Mouse (Mus musculus): ENCODE data around the gene Pth1r. TPM values are rescaled to one million over a fixed set of nuclear protein-coding genes. Genes with fewer than 3 reads are reported as not detected.
A peak's percentile ranks its signal among the peaks of the same experiment; 100 is the strongest.
"Not testable (repeated sequence)": the region's sequence is repeated elsewhere in the genome, so short reads cannot be mapped to it uniquely, and the experiment has no call there.

Pth1r gene
- polyA plus RNA-seq, 1 experiment from 2014 or later: 9.3 TPM

DNA sequence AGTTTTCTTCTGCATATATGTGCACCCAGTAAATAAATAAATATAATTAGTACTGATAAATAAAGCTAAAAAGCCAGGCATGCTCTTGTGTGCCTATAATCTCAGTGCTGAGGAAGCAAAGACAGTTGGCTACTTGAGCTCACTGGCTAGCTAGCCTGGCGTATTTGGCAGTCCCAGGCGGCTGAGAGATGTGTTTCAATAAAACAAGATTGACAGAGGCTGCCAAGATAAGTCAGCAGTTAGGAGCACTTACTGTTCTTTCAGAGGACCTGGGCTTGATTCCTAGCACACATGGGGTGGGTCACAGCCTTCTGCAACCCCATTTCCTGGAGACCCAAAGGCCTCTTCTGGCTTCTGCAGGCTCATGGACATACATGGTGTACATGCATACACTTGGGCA, 59.1 kb downstream of the Pth1r start:
- 85% methylated on average over 2 of the region's 2 CpGs for WGBS
- no peak for DNase-seq
- Histone ChIP-seq H3K36me3 (ENCODE audit: control insufficient read depth, insufficient read depth, low read length) (no peaks in the 10 kb centered on the region), H3K27me3 (ENCODE audit: control insufficient read depth, insufficient read depth, low read length) (no peaks in the 10 kb centered on the region), H3K4me1 (ENCODE audit: control insufficient read depth, insufficient read depth, low read length) (peaks cover 28% of the 10 kb centered on the region), H3K9ac (replicated peaks; ENCODE audit: low read length) (no peak overlapping the region), H3K4me2 (ENCODE audit: low read length) (no peak overlapping the region), H3K4me3 (replicated peaks; ENCODE audit: low read depth, low read length) (no peak overlapping the region), H3K27ac (replicated peaks; ENCODE audit: low read depth, low read length) (no peak overlapping the region), H3K9me3 (ENCODE audit: control insufficient read depth, low read length) (no peaks in the 10 kb centered on the region)
- ATAC-seq (ENCODE audit: low FRiP score, low TSS enrichment): no peak

DNA sequence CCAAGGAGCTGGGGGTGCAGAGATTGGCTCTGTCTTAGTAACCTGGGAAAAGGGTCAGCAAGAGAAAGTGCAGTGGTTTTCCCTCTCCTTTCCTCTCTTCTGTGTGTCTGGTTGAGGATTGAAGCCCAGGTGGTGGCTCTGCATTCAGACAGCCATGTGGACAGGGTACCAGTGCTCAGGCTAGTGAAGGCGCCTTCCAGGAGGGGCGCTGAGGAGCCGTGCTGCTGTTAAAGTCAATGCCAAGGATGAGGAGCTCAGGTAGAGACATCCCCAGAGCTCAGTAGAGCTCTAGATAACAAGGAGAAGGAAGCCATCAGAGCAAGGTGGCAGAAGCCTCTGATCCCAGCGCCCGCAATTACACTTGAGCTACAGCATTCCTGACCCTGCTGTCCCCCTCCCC, 59.9 kb downstream of the Pth1r start:
- Histone ChIP-seq H3K9ac (replicated peaks; ENCODE audit: low read length) (no peak overlapping the region), H3K4me1 (ENCODE audit: control insufficient read depth, insufficient read depth, low read length) (peaks cover 34% of the 10 kb centered on the region), H3K9me3 (ENCODE audit: control insufficient read depth, low read length) (no peaks in the 10 kb centered on the region), H3K27me3 (ENCODE audit: control insufficient read depth, insufficient read depth, low read length) (no peaks in the 10 kb centered on the region), H3K4me2 (ENCODE audit: low read length) (no peak overlapping the region), H3K4me3 (replicated peaks; ENCODE audit: low read depth, low read length) (no peak overlapping the region), H3K27ac (replicated peaks; ENCODE audit: low read depth, low read length) (no peak overlapping the region), H3K36me3 (ENCODE audit: control insufficient read depth, insufficient read depth, low read length) (no peaks in the 10 kb centered on the region)
- ATAC-seq (ENCODE audit: low FRiP score, low TSS enrichment): no peak
- DNase-seq: no peak
- WGBS: 61% methylated on average over 5 of the region's 5 CpGs

GRCm38 (mm10) chr9:110686472-110686871, 60.5 kb downstream of the Pth1r start:
- DNase-seq (no peak), ATAC-seq (ENCODE audit: low FRiP score, low TSS enrichment) (no peak)
- Histone ChIP-seq H3K27ac (replicated peaks; ENCODE audit: low read depth, low read length) (no peak overlapping the region), H3K4me2 (ENCODE audit: low read length) (no peak overlapping the region), H3K9ac (replicated peaks; ENCODE audit: low read length) (no peak overlapping the region), H3K36me3 (ENCODE audit: control insufficient read depth, insufficient read depth, low read length) (no peaks in the 10 kb centered on the region), H3K9me3 (ENCODE audit: control insufficient read depth, low read length) (no peaks in the 10 kb centered on the region), H3K4me3 (replicated peaks; ENCODE audit: low read depth, low read length) (no peak overlapping the region), H3K27me3 (ENCODE audit: control insufficient read depth, insufficient read depth, low read length) (no peaks in the 10 kb centered on the region), H3K4me1 (ENCODE audit: control insufficient read depth, insufficient read depth, low read length) (peaks cover 38% of the 10 kb centered on the region)
- 56% methylated on average over 3 of the region's 3 CpGs for WGBS

- no peaks in the 10 kb centered on the region for H3K36me3 ChIP-seq (ENCODE audit: control insufficient read depth, insufficient read depth, low read length)
- no peak; the same call in 1 of the 2 replicates for ATAC-seq (ENCODE audit: low FRiP score, low TSS enrichment)
- H3K9ac ChIP-seq (replicated peaks; ENCODE audit: low read length): no peak overlapping the region
- no peak overlapping the region for H3K4me3 ChIP-seq (replicated peaks; ENCODE audit: low read depth, low read length)
- H3K9me3 ChIP-seq (ENCODE audit: control insufficient read depth, low read length): no peaks in the 10 kb centered on the region
- WGBS: 81% methylated on average over 5 of the region's 5 CpGs
- H3K27me3 ChIP-seq (ENCODE audit: control insufficient read depth, insufficient read depth, low read length): no peaks in the 10 kb centered on the region
- H3K4me2 ChIP-seq (ENCODE audit: low read length): no peak overlapping the region
- peaks cover 38% of the 10 kb centered on the region for H3K4me1 ChIP-seq (ENCODE audit: control insufficient read depth, insufficient read depth, low read length)
- DNase-seq: no peak
- 0 out of 2 replicates have a peak overlapping the region, but pooled peaks have one; percentile 20 for H3K27ac ChIP-seq (replicated peaks; ENCODE audit: low read depth, low read length)
Measured at GRCm38 (mm10) chr9:110685591-110685990, 61.4 kb downstream of the Pth1r start.

DNA sequence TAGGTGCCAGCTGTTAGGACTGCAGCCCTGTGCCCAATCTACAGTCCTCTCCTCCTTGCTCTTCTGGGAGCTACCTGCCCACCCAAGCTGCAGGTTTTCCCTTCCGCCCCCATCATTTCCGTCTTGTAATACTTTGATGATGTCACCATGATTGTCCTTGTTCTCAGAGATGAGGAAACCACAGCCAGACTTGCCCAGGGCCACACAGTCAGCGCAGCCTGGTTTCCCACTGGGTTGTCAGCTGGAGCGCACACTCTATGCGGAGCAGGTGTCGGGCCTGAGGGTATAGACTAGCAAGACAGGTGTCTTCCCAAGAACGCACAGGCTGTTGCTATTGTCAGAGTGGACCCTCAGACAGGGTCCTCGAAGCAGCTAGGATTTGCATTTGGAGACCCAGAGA, 61.8 kb downstream of the Pth1r start:
- Histone ChIP-seq H3K36me3 (ENCODE audit: control insufficient read depth, insufficient read depth, low read length) (no peaks in the 10 kb centered on the region), H3K4me1 (ENCODE audit: control insufficient read depth, insufficient read depth, low read length) (peaks cover 38% of the 10 kb centered on the region), H3K27me3 (ENCODE audit: control insufficient read depth, insufficient read depth, low read length) (no peaks in the 10 kb centered on the region), H3K4me2 (ENCODE audit: low read length) (no peak overlapping the region), H3K9ac (replicated peaks; ENCODE audit: low read length) (no peak overlapping the region), H3K27ac (replicated peaks; ENCODE audit: low read depth, low read length) (peak overlapping the region; percentile 63; the same call in 1 of the 2 replicates), H3K9me3 (ENCODE audit: control insufficient read depth, low read length) (no peaks in the 10 kb centered on the region), H3K4me3 (replicated peaks; ENCODE audit: low read depth, low read length) (no peak overlapping the region)
- ATAC-seq (ENCODE audit: low FRiP score, low TSS enrichment) (no peak), DNase-seq (no peak)
- WGBS: 82% methylated on average over 8 of the region's 8 CpGs

- DNase-seq (peak; percentile 67), ATAC-seq (ENCODE audit: low FRiP score, low TSS enrichment) (no peak)
- H3K9ac ChIP-seq (replicated peaks; ENCODE audit: low read length): no peak overlapping the region
- no peak overlapping the region for H3K4me3 ChIP-seq (replicated peaks; ENCODE audit: low read depth, low read length)
- WGBS: 63% methylated on average over 6 of the region's 6 CpGs
- peak overlapping the region; percentile 63 for H3K27ac ChIP-seq (replicated peaks; ENCODE audit: low read depth, low read length)
- H3K27me3 ChIP-seq (ENCODE audit: control insufficient read depth, insufficient read depth, low read length): no peaks in the 10 kb centered on the region
- H3K9me3 ChIP-seq (ENCODE audit: control insufficient read depth, low read length): no peaks in the 10 kb centered on the region
- no peak overlapping the region for H3K4me2 ChIP-seq (ENCODE audit: low read length)
- peaks cover 38% of the 10 kb centered on the region for H3K4me1 ChIP-seq (ENCODE audit: control insufficient read depth, insufficient read depth, low read length)
- no peaks in the 10 kb centered on the region for H3K36me3 ChIP-seq (ENCODE audit: control insufficient read depth, insufficient read depth, low read length)
Measured at GRCm38 (mm10) chr9:110684100-110684831, 62.7 kb downstream of the Pth1r start.

DNA sequence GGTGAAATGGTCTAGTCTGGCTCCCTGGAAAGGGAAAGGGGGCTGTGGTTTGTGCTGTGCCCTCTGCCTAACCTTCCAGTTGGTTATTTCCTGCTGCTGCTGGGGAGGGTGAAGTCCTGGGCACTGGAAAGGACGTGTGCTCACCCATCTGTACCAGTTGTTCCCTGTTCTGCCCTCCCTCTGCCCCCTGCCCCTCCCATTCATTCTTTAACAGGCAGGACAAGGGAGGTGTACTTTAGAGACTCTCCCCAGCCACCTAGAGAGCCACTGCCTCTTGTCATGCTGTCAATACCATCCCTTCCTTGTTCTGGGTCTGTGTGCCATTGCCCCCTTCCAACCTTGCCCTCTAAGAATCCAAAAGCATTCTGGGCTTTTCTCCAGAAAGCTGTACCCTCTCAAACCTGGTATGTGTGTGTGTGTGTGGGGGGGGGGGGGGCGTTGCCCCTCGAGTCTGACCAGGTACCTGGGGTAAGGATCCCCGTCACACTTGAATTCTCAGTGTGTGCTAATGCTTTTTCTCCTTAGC, 63.3 kb downstream of the Pth1r start:
- 70% methylated on average over 4 of the region's 4 CpGs for WGBS
- H3K4me2 ChIP-seq (ENCODE audit: low read length): no peak overlapping the region
- no peaks in the 10 kb centered on the region for H3K36me3 ChIP-seq (ENCODE audit: control insufficient read depth, insufficient read depth, low read length)
- H3K27me3 ChIP-seq (ENCODE audit: control insufficient read depth, insufficient read depth, low read length): no peaks in the 10 kb centered on the region
- H3K4me1 ChIP-seq (ENCODE audit: control insufficient read depth, insufficient read depth, low read length): peaks cover 38% of the 10 kb centered on the region
- DNase-seq: no peak
- H3K4me3 ChIP-seq (replicated peaks; ENCODE audit: low read depth, low read length): no peak overlapping the region
- H3K9ac ChIP-seq (replicated peaks; ENCODE audit: low read length): no peak overlapping the region
- peak overlapping the region; percentile 63 for H3K27ac ChIP-seq (replicated peaks; ENCODE audit: low read depth, low read length)
- no peaks in the 10 kb centered on the region for H3K9me3 ChIP-seq (ENCODE audit: control insufficient read depth, low read length)
- no peak for ATAC-seq (ENCODE audit: low FRiP score, low TSS enrichment)

DNA sequence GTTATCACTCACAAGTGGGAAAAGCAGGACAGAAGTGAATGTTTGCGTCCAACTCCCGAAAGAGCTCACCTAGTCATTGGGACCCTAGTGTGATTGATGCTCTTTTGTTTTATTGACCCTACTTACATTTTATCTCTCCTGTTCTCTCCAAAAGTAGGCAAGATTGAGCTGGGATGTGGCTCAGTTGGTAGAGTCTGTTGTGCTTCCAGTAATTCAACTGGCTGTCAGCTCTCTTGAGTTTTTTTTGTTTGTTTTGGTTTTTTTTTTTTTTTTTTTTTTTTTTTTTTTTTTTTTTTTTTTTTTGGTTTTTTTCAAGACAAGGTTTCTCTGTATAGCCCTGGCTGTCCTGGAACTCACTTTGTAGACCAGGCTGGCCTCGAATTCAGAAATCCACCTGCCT, 64.2 kb downstream of the Pth1r start:
- not testable (repeated sequence) for H3K9ac ChIP-seq (replicated peaks; ENCODE audit: low read length); H3K27me3 ChIP-seq (ENCODE audit: control insufficient read depth, insufficient read depth, low read length); H3K36me3 ChIP-seq (ENCODE audit: control insufficient read depth, insufficient read depth, low read length); H3K9me3 ChIP-seq (ENCODE audit: control insufficient read depth, low read length); ATAC-seq (ENCODE audit: low FRiP score, low TSS enrichment); H3K4me3 ChIP-seq (replicated peaks; ENCODE audit: low read depth, low read length); H3K4me2 ChIP-seq (ENCODE audit: low read length); DNase-seq
- Histone ChIP-seq H3K27ac (replicated peaks; ENCODE audit: low read depth, low read length) (peak overlapping the region; percentile 49; the same call in 1 of the 2 replicates), H3K4me1 (ENCODE audit: control insufficient read depth, insufficient read depth, low read length) (peaks cover 38% of the 10 kb centered on the region)
- over 99% methylated on average over 3 of the region's 3 CpGs for WGBS

GRCm38 (mm10) chr9:110682255-110682654, 64.7 kb downstream of the Pth1r start:
- H3K4me3 ChIP-seq (replicated peaks; ENCODE audit: low read depth, low read length): no peak overlapping the region
- peak; percentile 28 for DNase-seq
- H3K4me2 ChIP-seq (ENCODE audit: low read length): no peak overlapping the region
- no peak for ATAC-seq (ENCODE audit: low FRiP score, low TSS enrichment)
- peaks cover 38% of the 10 kb centered on the region for H3K4me1 ChIP-seq (ENCODE audit: control insufficient read depth, insufficient read depth, low read length)
- peak overlapping the region; percentile 49 for H3K27ac ChIP-seq (replicated peaks; ENCODE audit: low read depth, low read length)
- H3K9ac ChIP-seq (replicated peaks; ENCODE audit: low read length): no peak overlapping the region
- H3K36me3 ChIP-seq (ENCODE audit: control insufficient read depth, insufficient read depth, low read length): no peaks in the 10 kb centered on the region
- 58% methylated on average over 5 of the region's 5 CpGs for WGBS
- no peaks in the 10 kb centered on the region for H3K9me3 ChIP-seq (ENCODE audit: control insufficient read depth, low read length)
- H3K27me3 ChIP-seq (ENCODE audit: control insufficient read depth, insufficient read depth, low read length): no peaks in the 10 kb centered on the region
